Mouse (Mus musculus): Measurements from ENCODE around the gene Cdc42bpb. TPM values are rescaled to one million over a fixed set of nuclear protein-coding genes. Genes with fewer than 3 reads are reported as not detected.
A peak's percentile ranks its signal among the peaks of the same experiment; 100 is the strongest.

Cdc42bpb gene
- polyA plus RNA-seq (2012; rRNA removed): 78.4 and 91.2 TPM in 2 replicates

GRCm38 (mm10) chr12:111377376-111377973 lies at the start of gene Cdc42bpb:
TSS of gene Cdc42bpb (minus strand) at chr12:111377718.
- DNase-seq (ENCODE audit: low read depth in 1 of 2, low spot score in 2 of 2): peak in 1 of 2 experiments; percentile 55
- no peaks in the 10 kb centered on the region for H3K36me3 ChIP-seq (ENCODE audit: control insufficient read depth, insufficient read depth, low read length)
- 1% methylated on average over 93 of the region's 94 CpGs for WGBS
- H3K4me3 ChIP-seq (ENCODE audit: extremely low read depth, insufficient read depth, insufficient read length): peak within 1 kb of the TSS; percentile 70
- peaks cover 10% of the 10 kb centered on the region for H3K4me1 ChIP-seq (ENCODE audit: control insufficient read depth, insufficient read depth, insufficient read length)
- TF ChIP-seq POLR2A (IDR thresholded peaks at IDR 0.05; ENCODE audit: low read depth, low read length): peak; percentile 26
- TF ChIP-seq CTCF (IDR thresholded peaks at IDR 0.05; ENCODE audit: extremely low read depth, insufficient read depth, insufficient read length, insufficient replicate concordance): no peak
- peaks cover 10% of the 10 kb centered on the region for H3K27me3 ChIP-seq (ENCODE audit: control insufficient read depth, insufficient read depth, low read length)
- peak within 1 kb of the TSS; percentile 76 for H3K27ac ChIP-seq (ENCODE audit: insufficient read depth, low read length)

DNA sequence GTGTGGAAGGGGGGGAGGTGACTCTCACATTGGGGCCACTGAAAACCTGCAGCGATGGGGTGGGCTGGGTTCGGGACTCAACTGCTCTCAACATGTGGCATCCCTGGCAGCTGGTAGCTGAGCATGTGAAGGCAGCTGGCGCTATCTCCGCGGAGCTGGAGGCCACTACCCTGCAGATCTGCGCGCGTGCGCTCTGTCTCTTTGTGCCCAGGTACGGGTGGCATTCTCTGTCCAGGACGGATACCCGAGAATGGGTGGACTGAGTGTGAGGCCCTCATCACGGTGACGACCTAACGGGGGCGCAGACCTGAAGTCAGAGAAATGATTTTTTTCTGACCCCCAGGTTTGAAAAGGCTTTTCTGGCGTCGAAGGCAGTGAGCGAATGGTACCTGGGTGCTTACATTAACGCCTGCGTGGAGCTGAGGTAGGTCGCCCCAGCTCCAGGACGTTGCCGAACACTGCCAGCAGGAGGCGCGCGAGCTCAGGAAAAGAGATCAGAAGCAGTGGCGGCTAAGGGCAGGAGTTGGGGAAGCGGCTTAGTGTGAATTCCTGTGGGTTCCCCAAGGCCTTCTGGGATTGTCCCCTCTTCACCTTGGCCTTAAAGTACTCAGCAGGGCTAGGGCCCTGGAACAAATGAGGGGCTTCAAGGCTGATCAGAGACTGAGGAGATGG lies 48.4 kb upstream of the Cdc42bpb start:
- WGBS: 19% methylated on average over 29 of the region's 29 CpGs
- Histone ChIP-seq H3K36me3 (ENCODE audit: control insufficient read depth, insufficient read depth, low read length) (no peaks in the 10 kb centered on the region), H3K4me3 (ENCODE audit: extremely low read depth, insufficient read depth, insufficient read length) (no peak overlapping the region), H3K4me1 (ENCODE audit: control insufficient read depth, insufficient read depth, insufficient read length) (peaks cover 13% of the 10 kb centered on the region), H3K27me3 (ENCODE audit: control insufficient read depth, insufficient read depth, low read length) (peaks cover 4% of the 10 kb centered on the region; the same call in 1 of the 2 replicates), H3K27ac (ENCODE audit: insufficient read depth, low read length) (no peak overlapping the region)
- peak in 1 of 2 experiments; percentile 69 for DNase-seq (ENCODE audit: low read depth in 1 of 2, low spot score in 2 of 2)
- TF ChIP-seq POLR2A (IDR thresholded peaks at IDR 0.05; ENCODE audit: low read depth, low read length) (no peak), CTCF (IDR thresholded peaks at IDR 0.05; ENCODE audit: extremely low read depth, insufficient read depth, insufficient read length, insufficient replicate concordance) (peak; percentile 89)

- H3K36me3 ChIP-seq (ENCODE audit: control insufficient read depth, insufficient read depth, low read length): no peaks in the 10 kb centered on the region
- peaks cover 11% of the 10 kb centered on the region for H3K4me1 ChIP-seq (ENCODE audit: control insufficient read depth, insufficient read depth, insufficient read length)
- TF ChIP-seq POLR2A (IDR thresholded peaks at IDR 0.05; ENCODE audit: low read depth, low read length) (no peak), CTCF (IDR thresholded peaks at IDR 0.05; ENCODE audit: extremely low read depth, insufficient read depth, insufficient read length, insufficient replicate concordance) (peak; percentile 42; the same call in 1 of the 2 replicates)
- H3K4me3 ChIP-seq (ENCODE audit: extremely low read depth, insufficient read depth, insufficient read length): no peak overlapping the region
- WGBS: 5% methylated on average over 15 of the region's 15 CpGs
- peaks cover 4% of the 10 kb centered on the region; the same call in 1 of the 2 replicates for H3K27me3 ChIP-seq (ENCODE audit: control insufficient read depth, insufficient read depth, low read length)
- H3K27ac ChIP-seq (ENCODE audit: insufficient read depth, low read length): no peak overlapping the region
- DNase-seq (ENCODE audit: low read depth in 1 of 2, low spot score in 2 of 2): peak in 1 of 2 experiments; percentile 32
These were observed 47.7 kb upstream of the Cdc42bpb start for GRCm38 (mm10) chr12:111425258-111425657.

DNA sequence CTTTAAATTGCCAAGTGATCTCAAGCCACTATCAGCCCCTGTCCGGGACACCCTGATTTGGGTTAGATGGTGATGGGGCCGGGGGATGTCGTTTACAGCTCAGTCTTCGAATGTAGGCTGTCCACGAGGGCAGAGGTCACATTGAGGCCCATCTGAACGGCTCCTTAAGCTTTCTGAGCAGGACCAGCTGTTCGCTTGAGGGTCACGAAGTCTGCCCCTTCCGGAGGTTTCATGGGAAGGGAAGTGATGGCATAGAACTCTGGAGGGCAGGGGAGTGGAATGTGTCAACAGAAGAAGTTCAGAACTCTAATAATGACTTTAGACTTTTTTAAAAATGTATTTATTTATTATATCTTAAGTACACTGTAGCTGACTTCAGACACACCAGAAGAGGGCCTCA lies 47.0 kb upstream of the Cdc42bpb start:
- Histone ChIP-seq H3K27me3 (ENCODE audit: control insufficient read depth, insufficient read depth, low read length) (peaks cover 2% of the 10 kb centered on the region; the same call in 1 of the 2 replicates), H3K36me3 (ENCODE audit: control insufficient read depth, insufficient read depth, low read length) (no peaks in the 10 kb centered on the region), H3K4me1 (ENCODE audit: control insufficient read depth, insufficient read depth, insufficient read length) (peaks cover 6% of the 10 kb centered on the region)

GRCm38 (mm10) chr12:111423570-111424129 lies 46.1 kb upstream of the Cdc42bpb start:
- Histone ChIP-seq H3K27ac (ENCODE audit: insufficient read depth, low read length) (no peak overlapping the region), H3K4me3 (ENCODE audit: extremely low read depth, insufficient read depth, insufficient read length) (no peak overlapping the region)
- 24% methylated on average over 43 of the region's 43 CpGs for WGBS

More for the DNA sequence above, 47.0 kb upstream of the Cdc42bpb start:
- no peak for TF ChIP-seq CTCF (IDR thresholded peaks at IDR 0.05; ENCODE audit: extremely low read depth, insufficient read depth, insufficient read length, insufficient replicate concordance)
- H3K27ac ChIP-seq (ENCODE audit: insufficient read depth, low read length): no peak overlapping the region
- no peak overlapping the region for H3K4me3 ChIP-seq (ENCODE audit: extremely low read depth, insufficient read depth, insufficient read length)
- DNase-seq (ENCODE audit: low read depth in 1 of 2, low spot score in 2 of 2): no peak
- 51% methylated on average over 9 of the region's 9 CpGs for WGBS

DNA sequence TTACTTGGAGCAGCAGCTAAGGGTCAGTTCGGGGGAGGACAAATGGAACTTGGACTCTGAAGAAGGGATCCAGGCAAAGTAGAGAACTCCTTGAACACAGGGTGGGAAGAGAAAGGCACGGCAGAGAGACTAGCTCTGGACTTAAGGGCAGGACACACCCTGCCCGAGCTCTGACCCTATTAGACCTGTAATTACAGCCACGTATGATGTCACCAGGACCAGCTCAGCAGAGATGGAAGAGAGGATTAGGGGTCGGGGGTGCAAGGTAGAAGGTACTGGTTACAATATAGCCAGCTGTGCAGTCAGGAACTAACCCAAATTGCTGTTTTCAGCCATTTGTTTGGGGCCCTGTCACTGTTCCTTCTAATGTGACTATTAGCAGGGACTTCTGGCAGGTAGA lies 45.3 kb upstream of the Cdc42bpb start:
- no peak overlapping the region for H3K27ac ChIP-seq (ENCODE audit: insufficient read depth, low read length)
- 69% methylated on average over 5 of the region's 5 CpGs for WGBS
- H3K4me1 ChIP-seq (ENCODE audit: control insufficient read depth, insufficient read depth, insufficient read length): no peaks in the 10 kb centered on the region
- H3K27me3 ChIP-seq (ENCODE audit: control insufficient read depth, insufficient read depth, low read length): peaks cover 1% of the 10 kb centered on the region; the same call in 1 of the 2 replicates
- no peak for DNase-seq (ENCODE audit: low read depth in 1 of 2, low spot score in 2 of 2)
- no peaks in the 10 kb centered on the region for H3K36me3 ChIP-seq (ENCODE audit: control insufficient read depth, insufficient read depth, low read length)
- no peak overlapping the region for H3K4me3 ChIP-seq (ENCODE audit: extremely low read depth, insufficient read depth, insufficient read length)
- TF ChIP-seq POLR2A (IDR thresholded peaks at IDR 0.05; ENCODE audit: low read depth, low read length) (no peak), CTCF (IDR thresholded peaks at IDR 0.05; ENCODE audit: extremely low read depth, insufficient read depth, insufficient read length, insufficient replicate concordance) (no peak)

More at GRCm38 (mm10) chr12:111423570-111424129, 46.1 kb upstream of the Cdc42bpb start:
- H3K27me3 ChIP-seq (ENCODE audit: control insufficient read depth, insufficient read depth, low read length): peaks cover 1% of the 10 kb centered on the region; the same call in 1 of the 2 replicates
- TF ChIP-seq POLR2A (IDR thresholded peaks at IDR 0.05; ENCODE audit: low read depth, low read length): no peak
- TF ChIP-seq CTCF (IDR thresholded peaks at IDR 0.05; ENCODE audit: extremely low read depth, insufficient read depth, insufficient read length, insufficient replicate concordance): no peak
- H3K36me3 ChIP-seq (ENCODE audit: control insufficient read depth, insufficient read depth, low read length): no peaks in the 10 kb centered on the region
- no peak for DNase-seq (ENCODE audit: low read depth in 1 of 2, low spot score in 2 of 2)
- H3K4me1 ChIP-seq (ENCODE audit: control insufficient read depth, insufficient read depth, insufficient read length): no peaks in the 10 kb centered on the region

Measured in spleen, adult 2 months (tissue).